Mouse (Mus musculus) liver, postnatal 0 days (tissue): ENCODE measurements around the gene Rims1. TPM values are rescaled to one million over a fixed set of nuclear protein-coding genes. Genes with fewer than 3 reads are reported as not detected.

ENCODE experiments used
- ATAC-seq: fragments of 200-750 bp; cut with Nextera tagmentation; 2 replicates; pipeline ENCODE4 v1.8.0; 2017; ENCODE audit warnings: mild to moderate bottlenecking, moderate library complexity
- DNase-seq: peaks from one replicate; pipeline ENCODE4 v3.0.0-alpha.2; 2016
- H3K27ac ChIP-seq: fragments of 300-500 bp; sonication (generic); 2 replicates; pipeline ENCODE4 v1.5.1; 2014; ENCODE audit warnings: antibody characterized with exemption, moderate library complexity, mild to moderate bottlenecking, low read depth
- H3K27me3 ChIP-seq: fragments of 300-500 bp; sonication (generic); 2 replicates; pipeline ENCODE4 v1.6.1; 2014; ENCODE audit warnings: low read length, control low read depth, mixed read lengths; ENCODE audit not compliant: insufficient read depth
- H3K36me3 ChIP-seq: fragments of 300-500 bp; sonication (generic); replicated peaks from 2 replicates; pipeline ENCODE4 v1.6.1; 2014; ENCODE audit warnings: mild to moderate bottlenecking, control low read depth, low read length, moderate library complexity, mixed read lengths; ENCODE audit not compliant: insufficient read depth
- H3K4me1 ChIP-seq: fragments of 300-500 bp; sonication (generic); 2 replicates; pipeline ENCODE4 v1.6.1; 2014; ENCODE audit warnings: antibody characterized with exemption, mild to moderate bottlenecking, control low read depth; ENCODE audit not compliant: insufficient read depth
- H3K4me2 ChIP-seq: fragments of 300-500 bp; sonication (generic); 2 replicates; pipeline ENCODE4 v1.6.1; 2014; ENCODE audit warnings: low read depth, mild to moderate bottlenecking, low read length, moderate library complexity, mixed read lengths
- H3K4me3 ChIP-seq: fragments of 300-500 bp; sonication (generic); 2 replicates; pipeline ENCODE4 v1.5.1; 2014; ENCODE audit warnings: low read depth, low read length
- H3K9ac ChIP-seq: fragments of 300-500 bp; sonication (generic); replicated peaks from 2 replicates; pipeline ENCODE4 v1.6.1; 2014; ENCODE audit warnings: mild to moderate bottlenecking, moderate library complexity
- H3K9me3 ChIP-seq: fragments of 300-500 bp; sonication (generic); 2 replicates; pipeline ENCODE4 v1.6.1; 2016; ENCODE audit warnings: mild to moderate bottlenecking, control low read depth, low read length, mixed read lengths
- CTCF ChIP-seq: sonication (generic); IDR thresholded peaks from 2 replicates; pipeline ENCODE4 v1.5.1; 2016; ENCODE audit warnings: antibody characterized with exemption, low read depth
- EP300 ChIP-seq: IDR thresholded peaks from 2 replicates; pipeline ENCODE4 v1.6.1; 2016; ENCODE audit warnings: antibody characterized with exemption, low read depth, mild to moderate bottlenecking
- WGBS: fragments of 180-500 bp; shearing (Covaris S2); extraction: QIAGEN DNeasy Blood & Tissue Kit; methylation state at CpG from one replicate; pipeline ENCODE4 v1.1.7; 2014; ENCODE audit not compliant: insufficient replicate concordance; 5-methylcytosine and 5-hydroxymethylcytosine counted together
- polyA plus RNA-seq: library from polyadenylated mRNA; unstranded; fragments of >200 nt; fragmentation: Nextera tagmentation; extraction: Ambion mirVana; gene quantifications from 2 replicates; pipeline ENCODE4 v1.2.1, GENCODE M21; 2015

The Rims1 gene
- polyA plus RNA-seq, 1 experiment from 2014 or later, result not detected

DNA sequence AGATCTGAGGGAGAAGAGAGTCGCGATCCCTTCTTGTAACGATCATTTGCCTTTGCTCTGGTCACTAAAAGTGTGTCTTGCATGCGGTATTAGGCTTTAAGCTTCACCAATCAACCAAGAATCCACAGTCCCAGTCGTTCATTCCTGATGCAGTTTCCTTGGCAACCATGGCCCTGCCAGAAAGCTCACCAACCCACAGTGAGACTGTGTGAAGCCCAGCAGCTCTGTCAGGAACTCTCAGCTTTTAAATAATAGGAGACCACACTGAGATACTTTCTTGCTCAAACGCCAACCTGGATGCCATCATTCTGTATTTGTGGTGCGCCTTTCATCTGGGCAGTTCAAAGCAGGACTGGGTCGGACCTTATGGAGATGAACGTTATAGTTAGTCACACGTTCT, 539.3 kb downstream of the Rims1 start:
- no peak overlapping the region for H3K4me2 ChIP-seq
- TF ChIP-seq CTCF, result no peak
- no peak for TF ChIP-seq EP300
- no peak overlapping the region for H3K9ac ChIP-seq
- H3K9me3 ChIP-seq, result no peaks in the 10 kb centered on the region
- ATAC-seq (no peak), DNase-seq (no peak)
- 59% methylated on average over 10 of the region's 10 CpGs for WGBS
- no peak overlapping the region for H3K4me3 ChIP-seq
- no peaks in the 10 kb centered on the region for H3K4me1 ChIP-seq
- H3K27ac ChIP-seq, result no peak overlapping the region
- no peaks in the 10 kb centered on the region for H3K27me3 ChIP-seq
- no peaks in the 10 kb centered on the region for H3K36me3 ChIP-seq

GRCm38 (mm10) chr1:22265528-22265927, 540.3 kb downstream of the Rims1 start:
- Histone ChIP-seq H3K27me3 (no peaks in the 10 kb centered on the region), H3K9me3 (no peaks in the 10 kb centered on the region), H3K27ac (no peak overlapping the region), H3K36me3 (no peaks in the 10 kb centered on the region), H3K4me2 (no peak overlapping the region), H3K9ac (no peak overlapping the region), H3K4me3 (no peak overlapping the region), H3K4me1 (no peaks in the 10 kb centered on the region)
- WGBS, result 54% methylated on average over 3 of the region's 3 CpGs
- no peak for TF ChIP-seq CTCF
- TF ChIP-seq EP300, result no peak
- ATAC-seq (no peak), DNase-seq (no peak)

DNA sequence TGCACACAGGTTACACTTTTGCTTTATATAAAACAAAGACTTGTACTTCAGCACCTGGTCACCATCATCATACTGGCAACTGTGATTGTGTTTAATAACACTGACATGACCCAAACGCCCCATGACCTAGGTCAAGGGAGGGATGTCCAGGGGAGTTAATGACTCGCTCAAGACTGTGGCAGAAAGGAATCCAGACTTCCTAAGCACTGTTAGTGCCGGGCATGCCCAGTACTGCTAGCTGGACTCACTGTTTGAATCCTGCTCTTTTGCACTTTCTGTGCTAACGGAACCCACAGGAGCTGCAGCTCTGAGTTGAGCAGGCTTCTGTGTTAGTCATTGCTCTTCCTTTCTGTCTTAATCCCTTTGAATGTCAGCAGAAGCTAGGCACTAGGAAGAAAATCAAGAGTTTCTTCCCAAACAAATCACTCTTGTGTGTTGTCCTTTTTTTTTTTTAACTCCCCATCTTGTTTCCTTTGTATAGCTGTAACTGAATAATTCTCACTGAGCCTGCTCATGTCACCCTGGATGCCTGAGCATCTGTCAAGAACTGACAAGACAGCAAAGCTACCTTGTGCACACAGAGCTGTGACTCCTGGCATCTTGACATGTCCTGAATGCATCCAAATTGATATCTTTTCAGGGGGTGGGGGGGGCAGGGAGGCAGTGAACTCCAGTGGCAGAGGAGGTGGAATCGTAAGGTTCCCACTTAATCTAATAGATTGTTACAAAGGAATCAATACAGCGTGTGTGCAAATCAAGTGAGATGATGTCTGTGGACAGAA, 543.4 kb downstream of the Rims1 start:
- Histone ChIP-seq H3K27me3 (no peaks in the 10 kb centered on the region), H3K4me3 (no peak overlapping the region), H3K27ac (no peak overlapping the region), H3K9me3 (no peaks in the 10 kb centered on the region), H3K4me2 (no peak overlapping the region), H3K36me3 (no peaks in the 10 kb centered on the region), H3K9ac (no peak overlapping the region), H3K4me1 (no peaks in the 10 kb centered on the region)
- DNase-seq, result no peak
- WGBS, result 64% methylated on average over 6 of the region's 6 CpGs
- ATAC-seq, result no peak
- no peak for TF ChIP-seq EP300
- TF ChIP-seq CTCF, result no peak

DNA sequence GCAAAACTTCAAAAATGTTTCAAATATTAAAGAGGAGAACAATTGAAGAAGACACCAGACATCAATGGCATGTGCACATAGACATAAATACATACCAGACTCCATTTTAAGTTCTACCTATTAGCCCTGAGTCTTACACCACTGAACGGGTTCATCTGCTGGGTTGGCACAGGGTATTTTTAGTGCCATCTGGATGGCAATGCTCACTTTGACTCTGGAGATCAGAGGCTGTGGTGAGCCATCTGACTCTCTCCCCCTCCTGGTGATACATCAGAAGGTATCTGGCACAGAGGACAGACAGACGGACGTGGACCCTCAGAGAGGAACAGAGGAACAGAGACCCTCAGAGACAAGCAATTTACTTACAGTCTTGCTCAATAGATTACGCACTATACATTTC, 544.1 kb downstream of the Rims1 start:
- TF ChIP-seq EP300 (no peak), CTCF (no peak)
- H3K4me1 ChIP-seq, result no peaks in the 10 kb centered on the region
- no peak for DNase-seq
- H3K4me2 ChIP-seq, result no peak overlapping the region
- no peak overlapping the region for H3K9ac ChIP-seq
- H3K36me3 ChIP-seq, result no peaks in the 10 kb centered on the region
- no peak for ATAC-seq
- no peak overlapping the region for H3K4me3 ChIP-seq
- H3K27me3 ChIP-seq, result no peaks in the 10 kb centered on the region
- WGBS, result 82% methylated on average over 4 of the region's 4 CpGs
- H3K9me3 ChIP-seq, result no peaks in the 10 kb centered on the region
- H3K27ac ChIP-seq, result no peak overlapping the region

DNA sequence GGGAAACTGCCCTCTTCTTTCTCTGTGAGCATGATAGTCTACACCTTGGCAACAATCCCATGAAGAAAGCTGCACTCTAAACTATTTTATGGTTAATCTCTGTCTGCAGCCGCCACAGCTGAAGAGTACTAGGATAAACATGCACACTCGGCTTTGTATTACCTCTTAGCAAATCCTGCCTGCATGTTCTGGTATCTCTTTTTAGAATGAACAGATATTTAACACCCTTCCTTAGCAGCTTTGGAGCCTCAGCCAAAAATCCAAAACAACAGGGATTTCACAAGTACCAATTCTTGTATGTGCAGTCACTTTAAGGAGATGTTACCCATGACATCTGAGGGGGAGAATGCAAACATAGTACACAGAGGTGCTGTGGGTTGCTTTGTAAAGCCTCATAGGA, 545.5 kb downstream of the Rims1 start:
- no peaks in the 10 kb centered on the region for H3K36me3 ChIP-seq
- no peaks in the 10 kb centered on the region for H3K4me1 ChIP-seq
- H3K9ac ChIP-seq, result no peak overlapping the region
- H3K4me3 ChIP-seq, result no peak overlapping the region
- no peaks in the 10 kb centered on the region for H3K27me3 ChIP-seq
- TF ChIP-seq EP300, result no peak
- TF ChIP-seq CTCF, result no peak
- WGBS, result 75% methylated on average over 2 of the region's 2 CpGs
- DNase-seq, result no peak
- no peak overlapping the region for H3K4me2 ChIP-seq
- H3K9me3 ChIP-seq, result no peaks in the 10 kb centered on the region
- H3K27ac ChIP-seq, result no peak overlapping the region
- no peak for ATAC-seq

DNA sequence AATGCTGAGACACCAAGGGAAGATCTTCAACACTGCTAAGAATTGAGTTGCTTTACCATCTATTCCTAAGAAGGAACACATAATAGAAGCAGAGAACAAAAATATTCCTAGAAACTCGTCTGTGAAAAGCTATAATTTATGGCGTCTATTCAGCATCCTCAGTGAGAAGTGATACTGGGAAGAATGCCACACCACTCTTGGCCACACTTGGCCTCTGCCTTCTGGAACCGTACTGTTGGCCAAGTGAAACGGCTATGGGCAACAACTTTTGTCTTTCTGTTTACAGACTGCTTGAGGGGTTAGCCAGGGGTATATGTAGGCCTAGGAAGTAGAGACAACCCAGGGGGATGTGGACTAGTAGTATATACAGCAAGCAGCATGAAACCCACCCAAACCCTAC, 547.4 kb downstream of the Rims1 start:
- Histone ChIP-seq H3K4me2 (no peak overlapping the region), H3K4me1 (no peaks in the 10 kb centered on the region), H3K27me3 (no peaks in the 10 kb centered on the region), H3K36me3 (no peaks in the 10 kb centered on the region), H3K9me3 (no peaks in the 10 kb centered on the region), H3K4me3 (no peak overlapping the region), H3K27ac (no peak overlapping the region), H3K9ac (no peak overlapping the region)
- no peak for DNase-seq
- TF ChIP-seq CTCF (no peak), EP300 (no peak)
- no peak for ATAC-seq
- WGBS, result 66% methylated on average over 4 of the region's 4 CpGs

DNA sequence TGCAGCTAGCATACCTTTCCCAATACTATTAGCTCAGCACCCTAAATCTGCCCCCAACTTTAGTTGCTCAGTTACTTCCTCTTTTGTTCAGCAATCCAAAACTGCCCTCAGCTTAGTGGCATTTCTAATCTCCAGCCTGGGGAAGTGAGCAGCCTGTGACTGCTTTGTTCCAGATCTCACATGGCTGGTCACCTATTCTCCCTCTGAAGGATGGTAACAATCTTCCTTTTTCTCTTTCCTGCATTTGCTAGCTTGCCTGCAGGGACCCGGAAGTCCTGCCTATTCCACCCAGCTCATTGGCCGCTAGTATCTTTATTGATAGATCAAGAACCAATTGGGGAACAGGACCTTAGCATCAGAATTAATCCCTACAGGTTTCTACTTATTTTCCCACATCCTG, 551.5 kb downstream of the Rims1 start:
- 72% methylated on average over 2 of the region's 2 CpGs for WGBS

More for the DNA sequence above, 551.5 kb downstream of the Rims1 start:
- Histone ChIP-seq H3K27me3 (no peaks in the 10 kb centered on the region), H3K4me1 (no peaks in the 10 kb centered on the region), H3K9ac (no peak overlapping the region), H3K9me3 (no peaks in the 10 kb centered on the region), H3K27ac (no peak overlapping the region), H3K4me2 (no peak overlapping the region), H3K36me3 (no peaks in the 10 kb centered on the region), H3K4me3 (no peak overlapping the region)
- TF ChIP-seq CTCF (no peak), EP300 (no peak)
- DNase-seq (no peak), ATAC-seq (no peak)
